Mouse (Mus musculus) kidney, embryonic 14.5 days (tissue): ENCODE measurements around the gene Lmbrd1. TPM values are rescaled to one million over a fixed set of nuclear protein-coding genes. Genes with fewer than 3 reads are reported as not detected.
"Not testable (repeated sequence)": the region's sequence is repeated elsewhere in the genome, so short reads cannot be mapped to it uniquely, and the experiment has no call there.

Source experiments
- ATAC-seq: fragments of 200-750 bp; cut with Nextera tagmentation; 2 replicates; pipeline ENCODE4 v1.8.0; 2017; ENCODE audit warnings: moderate number of reproducible peaks, mild to moderate bottlenecking, moderate TSS enrichment, moderate library complexity; ENCODE audit not compliant: low FRiP score, low TSS enrichment
- H3K27ac ChIP-seq: fragments of 300-500 bp; sonication (generic); 2 replicates; pipeline ENCODE4 v1.5.1; 2014; ENCODE audit warnings: low read depth, mild to moderate bottlenecking, low read length, moderate library complexity, mixed read lengths
- H3K27me3 ChIP-seq: fragments of 300-500 bp; sonication (generic); 2 replicates; pipeline ENCODE4 v1.6.1; 2014; ENCODE audit warnings: mild to moderate bottlenecking, low read length; ENCODE audit not compliant: control insufficient read depth, insufficient read depth
- H3K36me3 ChIP-seq: fragments of 300-500 bp; sonication (generic); 2 replicates; pipeline ENCODE4 v1.6.1; 2014; ENCODE audit warnings: low read length, mixed read lengths; ENCODE audit not compliant: control insufficient read depth, insufficient read depth
- H3K4me1 ChIP-seq: fragments of 300-500 bp; sonication (generic); 2 replicates; pipeline ENCODE4 v1.6.1; 2014; ENCODE audit warnings: low read length, mixed read lengths; ENCODE audit not compliant: control insufficient read depth, insufficient read depth
- H3K4me2 ChIP-seq: fragments of 300-500 bp; sonication (generic); replicated peaks from 2 replicates; pipeline ENCODE4 v1.6.1; 2014; ENCODE audit warnings: low read depth, mild to moderate bottlenecking, low read length
- H3K4me3 ChIP-seq: fragments of 300-500 bp; sonication (generic); 2 replicates; pipeline ENCODE4 v1.5.1; 2014; ENCODE audit warnings: mild to moderate bottlenecking, low read length
- H3K9ac ChIP-seq: fragments of 300-500 bp; sonication (generic); 2 replicates; pipeline ENCODE4 v1.6.1; 2014; ENCODE audit warnings: low read depth, mild to moderate bottlenecking, low read length, moderate library complexity
- H3K9me3 ChIP-seq: fragments of 300-500 bp; sonication (generic); 2 replicates; pipeline ENCODE4 v1.6.1; 2016; ENCODE audit warnings: low read length; ENCODE audit not compliant: control insufficient read depth
- WGBS: fragments of 180-500 bp; shearing (Covaris S2); extraction: QIAGEN DNeasy Blood & Tissue Kit; methylation state at CpG from one replicate; pipeline ENCODE4 v1.1.7; 2014; 5-methylcytosine and 5-hydroxymethylcytosine counted together
- polyA plus RNA-seq: library from polyadenylated mRNA; unstranded; fragments of >200 nt; fragmentation: Nextera tagmentation; extraction: Ambion mirVana; gene quantifications from 2 replicates; pipeline ENCODE4 v1.2.1, GENCODE M21; 2014

The Lmbrd1 gene
- 22.4 and 26.8 TPM in 2 replicates for polyA plus RNA-seq

DNA sequence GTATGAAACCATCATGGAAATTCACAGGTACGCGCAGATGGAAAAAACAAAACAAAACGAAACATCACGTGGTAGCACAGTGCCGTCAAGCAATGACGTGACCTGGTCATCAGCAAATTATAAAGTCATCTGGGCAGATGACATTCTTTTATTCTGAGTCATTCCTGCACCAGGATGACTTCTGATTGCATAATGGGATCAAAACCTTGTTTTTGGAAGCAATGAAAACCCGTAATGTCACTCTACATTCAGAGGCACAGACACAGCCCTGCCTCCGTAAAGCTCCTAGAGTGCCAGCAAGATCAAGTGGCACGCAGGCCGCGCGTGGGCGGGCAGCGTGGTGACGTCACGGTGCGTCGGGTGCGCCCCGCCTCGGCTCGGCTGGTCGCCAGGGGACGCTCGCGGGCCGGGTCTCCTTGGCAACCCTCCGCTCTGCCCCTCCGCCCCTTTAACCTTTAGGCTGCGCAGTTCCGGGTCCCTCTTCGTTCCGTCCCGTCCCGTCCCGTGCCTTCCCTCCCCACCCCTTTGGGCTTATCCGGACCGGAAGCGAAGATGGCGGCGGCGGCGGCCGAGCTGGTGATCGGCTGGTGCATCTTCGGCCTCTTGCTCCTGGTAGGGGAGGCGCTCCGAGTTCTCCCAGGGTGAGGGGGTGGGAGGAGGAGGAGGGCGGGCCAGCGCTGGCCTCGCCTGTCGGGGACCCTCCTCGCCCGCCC lies at the start of gene Lmbrd1:
TSS of gene Lmbrd1 (plus strand) at position 426 of the 713 bp plus-strand sequence.
- 3% methylated on average over 50 of the region's 54 CpGs for WGBS
- H3K4me3 ChIP-seq = peak within 1 kb of the TSS; percentile 79
- no peaks in the 10 kb centered on the region for H3K4me1 ChIP-seq
- H3K9ac ChIP-seq = peak within 1 kb of the TSS; percentile 78
- H3K27me3 ChIP-seq = no peaks in the 10 kb centered on the region
- no peaks in the 10 kb centered on the region for H3K9me3 ChIP-seq
- peak within 1 kb of the TSS; percentile 48 for H3K27ac ChIP-seq
- peak within 1 kb of the TSS; percentile 66 for H3K4me2 ChIP-seq
- H3K36me3 ChIP-seq = no peaks in the 10 kb centered on the region
- peak; percentile 95 for ATAC-seq

DNA sequence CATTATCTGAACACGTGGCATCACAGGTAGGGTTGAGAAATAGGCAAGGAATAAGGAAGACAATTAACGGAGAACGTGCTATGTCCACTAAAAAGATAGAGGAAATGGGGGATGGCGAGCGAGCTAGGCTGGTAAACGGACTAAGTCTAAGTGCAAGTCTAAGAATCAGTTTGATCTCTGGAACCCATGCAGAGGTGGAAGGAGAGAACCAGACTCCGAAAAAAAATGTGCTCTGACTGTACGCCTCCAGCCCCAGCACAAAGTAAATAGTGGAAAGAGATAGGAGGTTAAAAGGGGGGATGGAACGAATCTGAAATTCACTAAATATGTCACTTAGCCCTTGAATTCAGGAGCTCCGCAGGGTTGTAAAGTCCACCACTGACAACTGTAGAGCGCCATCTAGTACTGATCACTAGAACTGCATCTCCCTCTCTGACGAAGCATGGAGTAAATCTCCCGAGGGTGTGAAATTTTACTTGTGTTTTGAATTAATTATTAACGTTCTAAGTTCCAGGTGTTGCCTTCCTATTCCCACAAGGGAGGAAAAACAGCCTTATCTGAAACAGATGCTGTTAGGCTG lies 44.8 kb upstream of the Lmbrd1 start:
- Histone ChIP-seq H3K9me3 (no peaks in the 10 kb centered on the region), H3K9ac (no peak overlapping the region), H3K27me3 (no peaks in the 10 kb centered on the region), H3K27ac (no peak overlapping the region), H3K4me3 (no peak overlapping the region), H3K4me1 (no peaks in the 10 kb centered on the region), H3K4me2 (0 out of 2 replicates have a peak overlapping the region, but pooled peaks have one; percentile 9), H3K36me3 (no peaks in the 10 kb centered on the region)
- ATAC-seq = peak; percentile 62; the same call in 1 of the 2 replicates
- WGBS = 37% methylated on average over 14 of the region's 14 CpGs

- H3K4me2 ChIP-seq = no peak overlapping the region
- H3K36me3 ChIP-seq = no peaks in the 10 kb centered on the region
- H3K4me3 ChIP-seq = no peak overlapping the region
- WGBS = 38% methylated on average over 2 of the region's 2 CpGs
- no peak overlapping the region for H3K9ac ChIP-seq
- no peaks in the 10 kb centered on the region for H3K9me3 ChIP-seq
- no peak overlapping the region for H3K27ac ChIP-seq
- H3K27me3 ChIP-seq = no peaks in the 10 kb centered on the region
- H3K4me1 ChIP-seq = no peaks in the 10 kb centered on the region
- no peak for ATAC-seq
Observed at GRCm38 (mm10) chr1:24650100-24650499, 28.3 kb upstream of the Lmbrd1 start.

- no peak overlapping the region for H3K4me3 ChIP-seq
- no peak overlapping the region for H3K9ac ChIP-seq
- no peaks in the 10 kb centered on the region for H3K9me3 ChIP-seq
- H3K4me1 ChIP-seq = no peaks in the 10 kb centered on the region
- no peak for ATAC-seq
- H3K4me2 ChIP-seq = no peak overlapping the region
- H3K36me3 ChIP-seq = no peaks in the 10 kb centered on the region
- H3K27me3 ChIP-seq = no peaks in the 10 kb centered on the region
- H3K27ac ChIP-seq = no peak overlapping the region
- 72% methylated on average over 1 of the region's 1 CpGs for WGBS
Observed at GRCm38 (mm10) chr1:24659914-24660313, 18.5 kb upstream of the Lmbrd1 start.

- not testable (repeated sequence) for H3K4me1 ChIP-seq, H3K4me3 ChIP-seq, H3K27me3 ChIP-seq, H3K9ac ChIP-seq, H3K9me3 ChIP-seq, H3K36me3 ChIP-seq, H3K4me2 ChIP-seq, ATAC-seq, H3K27ac ChIP-seq
Observed at GRCm38 (mm10) chr1:24660662-24661061, 17.8 kb upstream of the Lmbrd1 start.

GRCm38 (mm10) chr1:24661551-24661950 lies 16.9 kb upstream of the Lmbrd1 start:
- no peak for ATAC-seq
- WGBS = 86% methylated on average over 3 of the region's 3 CpGs
- no peaks in the 10 kb centered on the region for H3K4me1 ChIP-seq

DNA sequence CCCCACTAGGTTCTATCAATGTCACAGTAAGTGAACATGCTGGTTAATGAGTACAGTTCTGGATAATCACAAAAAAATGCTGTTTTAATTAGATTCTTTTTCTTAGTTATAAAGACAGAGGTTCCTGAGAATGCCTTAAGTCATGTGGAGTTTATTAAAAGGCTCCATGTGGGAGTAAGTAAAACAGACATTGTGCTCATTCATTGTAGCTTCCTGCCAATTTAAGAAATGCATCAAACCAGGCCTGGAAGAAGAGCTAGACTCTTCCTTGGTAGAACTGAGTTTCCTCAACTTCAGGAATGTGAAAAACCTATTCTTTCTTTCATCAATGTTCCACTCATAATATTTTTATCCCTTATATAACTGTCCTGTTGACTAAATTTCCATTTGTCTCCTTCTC lies 14.3 kb upstream of the Lmbrd1 start:
- Histone ChIP-seq H3K4me3 (no peak overlapping the region), H3K27ac (no peak overlapping the region), H3K4me1 (no peaks in the 10 kb centered on the region), H3K27me3 (no peaks in the 10 kb centered on the region), H3K9ac (no peak overlapping the region), H3K4me2 (no peak overlapping the region), H3K9me3 (no peaks in the 10 kb centered on the region), H3K36me3 (no peaks in the 10 kb centered on the region)
- no peak for ATAC-seq

More at GRCm38 (mm10) chr1:24661551-24661950, 16.9 kb upstream of the Lmbrd1 start:
- H3K36me3 ChIP-seq = no peaks in the 10 kb centered on the region
- no peak overlapping the region for H3K4me2 ChIP-seq
- H3K27ac ChIP-seq = no peak overlapping the region
- no peak overlapping the region for H3K4me3 ChIP-seq
- H3K9ac ChIP-seq = no peak overlapping the region
- H3K9me3 ChIP-seq = no peaks in the 10 kb centered on the region
- H3K27me3 ChIP-seq = no peaks in the 10 kb centered on the region

DNA sequence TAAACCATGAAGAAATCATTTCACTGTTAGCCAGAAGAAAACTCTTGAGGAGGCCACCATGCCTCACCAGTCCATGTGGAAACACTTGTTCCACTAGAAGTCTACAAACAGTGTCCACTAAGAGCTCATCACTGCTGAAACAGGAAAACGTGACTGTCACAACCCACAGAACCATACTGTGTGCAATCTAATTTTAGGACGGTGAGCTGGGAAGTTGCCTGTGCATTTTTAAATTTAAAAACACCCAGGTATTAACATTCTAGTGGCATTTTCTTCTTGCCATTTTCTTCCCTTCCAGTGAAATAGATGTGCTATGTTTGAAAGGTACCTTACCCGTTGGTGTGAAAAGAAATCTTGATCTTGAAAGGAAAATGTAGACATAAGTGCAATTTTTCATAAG lies 5.2 kb upstream of the Lmbrd1 start:
- WGBS = 80% methylated on average over 3 of the region's 3 CpGs
- H3K36me3 ChIP-seq = no peaks in the 10 kb centered on the region

DNA sequence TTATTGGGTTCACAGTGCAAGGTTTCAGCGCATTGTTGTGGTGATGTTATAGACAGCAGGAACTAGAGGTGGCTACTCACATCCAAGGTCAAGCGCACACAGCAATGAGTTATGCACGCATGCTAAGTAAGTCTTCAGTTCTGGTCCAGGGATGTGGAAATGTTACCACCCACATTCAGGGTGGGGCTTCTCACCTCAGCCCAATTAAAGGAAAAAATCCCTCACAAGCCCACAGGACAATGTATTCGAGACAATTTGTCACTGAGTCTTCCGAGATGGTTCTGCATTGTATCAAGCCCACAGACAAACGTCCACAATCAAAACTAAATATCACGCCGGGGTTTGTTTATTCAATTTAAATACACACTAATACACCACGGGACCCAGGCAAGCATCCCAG lies 724 bp upstream of the Lmbrd1 start:
- no peak overlapping the region for H3K27ac ChIP-seq
- no peaks in the 10 kb centered on the region for H3K27me3 ChIP-seq
- H3K9me3 ChIP-seq = no peaks in the 10 kb centered on the region
- no peak overlapping the region for H3K9ac ChIP-seq
- peak overlapping the region; percentile 79 for H3K4me3 ChIP-seq
- WGBS = 80% methylated on average over 9 of the region's 9 CpGs
- H3K4me1 ChIP-seq = no peaks in the 10 kb centered on the region
- H3K4me2 ChIP-seq = peak overlapping the region; percentile 66
- H3K36me3 ChIP-seq = no peaks in the 10 kb centered on the region
- ATAC-seq = 0 out of 2 replicates have a peak, but pooled peaks have one; percentile 2

More for the DNA sequence above, 5.2 kb upstream of the Lmbrd1 start:
- no peak overlapping the region for H3K4me2 ChIP-seq
- H3K9ac ChIP-seq = no peak overlapping the region
- no peaks in the 10 kb centered on the region for H3K27me3 ChIP-seq
- no peak overlapping the region for H3K27ac ChIP-seq
- H3K4me3 ChIP-seq = no peak overlapping the region
- no peak for ATAC-seq
- H3K9me3 ChIP-seq = no peaks in the 10 kb centered on the region
- no peaks in the 10 kb centered on the region for H3K4me1 ChIP-seq
